Mouse (Mus musculus): ENCODE data around the gene Abcf1.
"Not testable (repeated sequence)": the region's sequence is repeated elsewhere in the genome, so short reads cannot be mapped to it uniquely, and the experiment has no call there.

Gene Abcf1

GRCm38 (mm10) chr17:35979401-35980362 lies 10.1 kb upstream of the Abcf1 start, which contains the start of the genes Gnl1 and Prr3:
Gnl1 (plus strand) TSS chr17:35979851.
Prr3 (minus strand) TSS chr17:35980236.
- in situ Hi-C loops (cut with MboI; ENCODE audit: low sequenced_read_pairs) = no loop called here

GRCm38 (mm10) chr17:35978811-35979400 lies 9.3 kb upstream of the Abcf1 start:
- in situ Hi-C loops (cut with MboI; ENCODE audit: low sequenced_read_pairs) = no loop called here

GRCm38 (mm10) chr17:35972131-35972530 lies 2.6 kb upstream of the Abcf1 start:
- in situ Hi-C loops (cut with MboI; ENCODE audit: low sequenced_read_pairs) = no loop called here

GRCm38 (mm10) chr17:35967621-35968020 lies 1.9 kb downstream of the Abcf1 start:
- in situ Hi-C loops (cut with MboI; ENCODE audit: low sequenced_read_pairs) = no loop called here

GRCm38 (mm10) chr17:35963279-35963678 lies 6.3 kb downstream of the Abcf1 start:
- in situ Hi-C loops (cut with MboI; ENCODE audit: low sequenced_read_pairs) = no loop called here

GRCm38 (mm10) chr17:35958533-35959223 lies 10.9 kb downstream of the Abcf1 start:
- in situ Hi-C loops (cut with MboI; ENCODE audit: low sequenced_read_pairs) = no loop called here

GRCm38 (mm10) chr17:35954665-35955064 lies 14.9 kb downstream of the Abcf1 start:
- in situ Hi-C loops (cut with MboI; ENCODE audit: low sequenced_read_pairs) = no loop called here

- in situ Hi-C loops (cut with MboI; ENCODE audit: low sequenced_read_pairs) = not testable (repeated sequence)
Measured at GRCm38 (mm10) chr17:35952559-35952958, 17.0 kb downstream of the Abcf1 start.

GRCm38 (mm10) chr17:35950946-35951345 lies 18.6 kb downstream of the Abcf1 start:
- in situ Hi-C loops (cut with MboI; ENCODE audit: low sequenced_read_pairs) = not testable (repeated sequence)

- in situ Hi-C loops (cut with MboI; ENCODE audit: low sequenced_read_pairs) = no loop called here
Measured at GRCm38 (mm10) chr17:35939941-35940340, 29.6 kb downstream of the Abcf1 start.

- in situ Hi-C loops (cut with MboI; ENCODE audit: low sequenced_read_pairs) = no loop called here
Measured at GRCm38 (mm10) chr17:35939108-35939507, 30.5 kb downstream of the Abcf1 start.

- in situ Hi-C loops (cut with MboI; ENCODE audit: low sequenced_read_pairs) = no loop called here
Measured at GRCm38 (mm10) chr17:35937700-35938348, 31.7 kb downstream of the Abcf1 start.

GRCm38 (mm10) chr17:35935763-35936162 lies 33.8 kb downstream of the Abcf1 start:
- in situ Hi-C loops (cut with MboI; ENCODE audit: low sequenced_read_pairs) = not testable (repeated sequence)

GRCm38 (mm10) chr17:35932608-35933007 lies 37.0 kb downstream of the Abcf1 start:
- in situ Hi-C loops (cut with MboI; ENCODE audit: low sequenced_read_pairs) = no loop called here

- in situ Hi-C loops (cut with MboI; ENCODE audit: low sequenced_read_pairs) = no loop called here
Measured at GRCm38 (mm10) chr17:35930627-35931026, 38.9 kb downstream of the Abcf1 start.

GRCm38 (mm10) chr17:35929534-35929933 lies 40.0 kb downstream of the Abcf1 start:
- in situ Hi-C loops (cut with MboI; ENCODE audit: low sequenced_read_pairs) = no loop called here

- in situ Hi-C loops (cut with MboI; ENCODE audit: low sequenced_read_pairs) = no loop called here
Measured at GRCm38 (mm10) chr17:35927471-35927870, 42.1 kb downstream of the Abcf1 start.

- in situ Hi-C loops (cut with MboI; ENCODE audit: low sequenced_read_pairs) = no loop called here
Measured at GRCm38 (mm10) chr17:35923281-35923680, 46.3 kb downstream of the Abcf1 start.

- in situ Hi-C loops (cut with MboI; ENCODE audit: low sequenced_read_pairs) = no loop called here
Measured at GRCm38 (mm10) chr17:35922566-35922965, 47.0 kb downstream of the Abcf1 start.

GRCm38 (mm10) chr17:35921710-35922109 lies 47.9 kb downstream of the Abcf1 start:
- in situ Hi-C loops (cut with MboI; ENCODE audit: low sequenced_read_pairs) = no loop called here
